Mouse (Mus musculus): ENCODE results near the gene Sost. TPM values are rescaled to one million over a fixed set of nuclear protein-coding genes. Genes with fewer than 3 reads are reported as not detected.

The Sost gene
- polyA plus RNA-seq, 1 experiment = 3.1 TPM

DNA sequence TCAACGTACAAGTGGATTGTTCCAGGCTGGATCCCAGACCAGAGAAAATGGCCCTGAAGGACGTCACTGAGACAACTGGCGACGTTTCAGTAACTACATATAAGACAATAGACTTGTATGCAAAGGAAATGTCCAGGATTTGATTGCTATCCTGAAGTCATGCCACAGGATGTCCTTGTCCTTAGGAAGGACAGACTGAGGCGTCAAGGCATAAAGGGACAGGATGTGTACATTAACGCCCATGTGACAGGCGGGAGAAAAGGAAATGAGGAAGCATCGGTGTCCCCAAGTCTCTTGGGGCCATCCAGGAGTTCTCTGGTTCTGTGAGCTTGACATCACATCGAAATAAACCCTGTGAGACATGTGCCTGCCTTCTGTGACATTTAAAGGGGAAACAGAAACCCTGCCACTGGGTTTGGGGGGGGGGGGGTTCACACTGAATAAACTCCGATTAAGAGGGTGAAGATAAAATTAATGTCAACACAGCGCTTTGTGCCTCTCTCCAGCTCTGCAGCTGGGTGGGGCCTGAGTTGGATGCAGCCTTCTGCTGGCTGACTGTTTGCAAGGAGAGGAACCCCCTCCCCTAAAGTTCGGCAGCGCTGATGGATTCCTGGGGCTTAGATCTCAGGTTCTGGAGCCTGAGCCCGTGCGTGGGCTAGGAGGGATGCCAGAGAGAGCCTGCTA lies 42.3 kb upstream of the Sost start:
- Histone ChIP-seq H3K27ac (ENCODE audit: control insufficient read depth, insufficient read depth, low read length) (no peak overlapping the region), H3K36me3 (ENCODE audit: control insufficient read depth, insufficient read depth, low read length) (no peaks in the 10 kb centered on the region), H3K4me1 (replicated peaks; ENCODE audit: control insufficient read depth, insufficient read depth, low read length) (no peaks in the 10 kb centered on the region), H3K27me3 (ENCODE audit: control insufficient read depth, insufficient read depth, low read length) (no peaks in the 10 kb centered on the region), H3K4me3 (ENCODE audit: control insufficient read depth, insufficient read depth, low read length) (no peak overlapping the region)
- no peak for TF ChIP-seq POLR2A (IDR thresholded peaks at IDR 0.05; ENCODE audit: control insufficient read depth, extremely low read depth, insufficient read depth, low read length, poor library complexity)
- TF ChIP-seq CTCF (IDR thresholded peaks at IDR 0.05; ENCODE audit: borderline replicate concordance, control insufficient read depth, extremely low read depth, insufficient read depth, low read length, poor library complexity) = no peak
- no peak for DNase-seq
- 74% methylated on average over 15 of the region's 15 CpGs for WGBS

GRCm38 (mm10) chr11:102008372-102008771 lies 41.6 kb upstream of the Sost start:
- H3K27me3 ChIP-seq (ENCODE audit: control insufficient read depth, insufficient read depth, low read length) = no peaks in the 10 kb centered on the region
- 87% methylated on average over 8 of the region's 8 CpGs for WGBS
- no peaks in the 10 kb centered on the region for H3K36me3 ChIP-seq (ENCODE audit: control insufficient read depth, insufficient read depth, low read length)
- no peak overlapping the region for H3K4me3 ChIP-seq (ENCODE audit: control insufficient read depth, insufficient read depth, low read length)
- no peak overlapping the region for H3K27ac ChIP-seq (ENCODE audit: control insufficient read depth, insufficient read depth, low read length)
- TF ChIP-seq POLR2A (IDR thresholded peaks at IDR 0.05; ENCODE audit: control insufficient read depth, extremely low read depth, insufficient read depth, low read length, poor library complexity) (no peak), CTCF (IDR thresholded peaks at IDR 0.05; ENCODE audit: borderline replicate concordance, control insufficient read depth, extremely low read depth, insufficient read depth, low read length, poor library complexity) (no peak)
- DNase-seq = no peak
- no peaks in the 10 kb centered on the region for H3K4me1 ChIP-seq (replicated peaks; ENCODE audit: control insufficient read depth, insufficient read depth, low read length)

GRCm38 (mm10) chr11:102006688-102007087 lies 39.9 kb upstream of the Sost start:
- TF ChIP-seq CTCF (IDR thresholded peaks at IDR 0.05; ENCODE audit: borderline replicate concordance, control insufficient read depth, extremely low read depth, insufficient read depth, low read length, poor library complexity) = no peak
- TF ChIP-seq POLR2A (IDR thresholded peaks at IDR 0.05; ENCODE audit: control insufficient read depth, extremely low read depth, insufficient read depth, low read length, poor library complexity) = no peak
- Histone ChIP-seq H3K27me3 (ENCODE audit: control insufficient read depth, insufficient read depth, low read length) (no peaks in the 10 kb centered on the region), H3K27ac (ENCODE audit: control insufficient read depth, insufficient read depth, low read length) (no peak overlapping the region), H3K36me3 (ENCODE audit: control insufficient read depth, insufficient read depth, low read length) (no peaks in the 10 kb centered on the region), H3K4me3 (ENCODE audit: control insufficient read depth, insufficient read depth, low read length) (no peak overlapping the region), H3K4me1 (replicated peaks; ENCODE audit: control insufficient read depth, insufficient read depth, low read length) (no peaks in the 10 kb centered on the region)
- no peak for DNase-seq
- WGBS = 91% methylated on average over 5 of the region's 5 CpGs

DNA sequence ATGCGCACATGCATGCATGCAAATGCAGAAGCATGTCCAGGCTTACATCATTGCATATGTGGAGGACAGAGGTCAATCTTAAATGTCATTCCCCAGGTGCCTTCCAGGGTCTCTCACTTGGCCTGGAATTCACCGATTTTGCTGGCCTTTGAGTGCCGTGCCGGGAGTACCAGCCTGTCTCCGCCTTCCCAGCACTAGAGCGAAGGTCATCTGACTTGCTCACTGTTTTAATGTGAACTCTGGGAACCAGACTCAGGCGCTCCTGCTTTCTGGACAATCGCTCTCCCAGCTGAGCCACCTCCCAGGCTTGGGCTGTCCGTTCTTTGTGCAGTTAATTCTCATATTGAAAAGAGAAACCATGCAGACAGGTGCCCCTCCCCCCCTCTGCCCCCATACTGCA lies 39.5 kb upstream of the Sost start:
- DNase-seq = no peak
- no peak for TF ChIP-seq POLR2A (IDR thresholded peaks at IDR 0.05; ENCODE audit: control insufficient read depth, extremely low read depth, insufficient read depth, low read length, poor library complexity)
- no peak for TF ChIP-seq CTCF (IDR thresholded peaks at IDR 0.05; ENCODE audit: borderline replicate concordance, control insufficient read depth, extremely low read depth, insufficient read depth, low read length, poor library complexity)
- no peaks in the 10 kb centered on the region for H3K27me3 ChIP-seq (ENCODE audit: control insufficient read depth, insufficient read depth, low read length)
- H3K4me1 ChIP-seq (replicated peaks; ENCODE audit: control insufficient read depth, insufficient read depth, low read length) = no peaks in the 10 kb centered on the region
- H3K4me3 ChIP-seq (ENCODE audit: control insufficient read depth, insufficient read depth, low read length) = no peak overlapping the region
- no peaks in the 10 kb centered on the region for H3K36me3 ChIP-seq (ENCODE audit: control insufficient read depth, insufficient read depth, low read length)
- WGBS = 93% methylated on average over 9 of the region's 9 CpGs
- H3K27ac ChIP-seq (ENCODE audit: control insufficient read depth, insufficient read depth, low read length) = no peak overlapping the region

- no peaks in the 10 kb centered on the region for H3K36me3 ChIP-seq (ENCODE audit: control insufficient read depth, insufficient read depth, low read length)
- no peak overlapping the region for H3K27ac ChIP-seq (ENCODE audit: control insufficient read depth, insufficient read depth, low read length)
- no peaks in the 10 kb centered on the region for H3K27me3 ChIP-seq (ENCODE audit: control insufficient read depth, insufficient read depth, low read length)
- no peak for TF ChIP-seq CTCF (IDR thresholded peaks at IDR 0.05; ENCODE audit: borderline replicate concordance, control insufficient read depth, extremely low read depth, insufficient read depth, low read length, poor library complexity)
- TF ChIP-seq POLR2A (IDR thresholded peaks at IDR 0.05; ENCODE audit: control insufficient read depth, extremely low read depth, insufficient read depth, low read length, poor library complexity) = no peak
- no peak for DNase-seq
- no peak overlapping the region for H3K4me3 ChIP-seq (ENCODE audit: control insufficient read depth, insufficient read depth, low read length)
- H3K4me1 ChIP-seq (replicated peaks; ENCODE audit: control insufficient read depth, insufficient read depth, low read length) = no peaks in the 10 kb centered on the region
- 95% methylated on average over 8 of the region's 8 CpGs for WGBS
Measured at GRCm38 (mm10) chr11:102004251-102004650, 37.4 kb upstream of the Sost start.

DNA sequence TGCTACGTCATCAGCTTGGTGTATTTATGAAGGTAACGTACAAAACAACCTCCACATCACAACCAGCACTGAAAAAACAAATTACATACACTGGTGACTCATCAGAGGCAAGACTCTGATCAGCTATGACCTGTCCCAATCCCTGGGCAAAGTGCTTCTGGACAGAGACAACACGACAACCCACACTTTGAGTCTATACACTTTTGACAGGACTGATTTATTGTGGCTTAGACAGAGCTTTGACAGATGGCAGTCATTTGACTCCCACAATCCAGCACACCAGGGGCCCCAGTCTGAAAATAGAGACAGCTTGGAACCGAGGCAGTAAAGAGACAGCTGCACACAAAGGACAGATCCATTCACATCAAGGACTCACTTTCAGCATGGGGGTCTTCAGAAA lies 32.7 kb upstream of the Sost start:
- 71% methylated on average over 4 of the region's 4 CpGs for WGBS

DNA sequence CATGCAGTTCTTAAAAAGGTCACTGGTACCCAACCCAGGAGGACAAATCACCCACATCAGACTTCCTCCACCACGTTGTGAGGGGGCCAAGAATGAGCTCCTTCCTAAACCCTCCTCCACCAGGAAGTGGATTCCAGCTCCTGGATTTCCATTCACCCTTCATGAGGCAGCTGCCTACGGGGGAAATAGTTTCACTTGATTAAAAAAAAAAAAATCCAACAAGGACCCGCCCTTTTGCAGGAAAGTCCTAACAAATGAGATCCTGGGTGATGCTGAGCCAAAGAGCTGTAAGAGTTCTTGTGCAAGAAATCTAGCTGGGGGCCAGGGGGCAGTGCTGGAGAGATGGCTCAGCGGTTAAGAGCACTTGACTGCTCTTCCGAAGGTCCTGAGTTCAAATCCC lies 31.4 kb upstream of the Sost start:
- WGBS = 56% methylated on average over 5 of the region's 5 CpGs
- Histone ChIP-seq H3K4me3 (ENCODE audit: control insufficient read depth, insufficient read depth, low read length) (no peak overlapping the region), H3K36me3 (ENCODE audit: control insufficient read depth, insufficient read depth, low read length) (no peaks in the 10 kb centered on the region), H3K27me3 (ENCODE audit: control insufficient read depth, insufficient read depth, low read length) (no peaks in the 10 kb centered on the region), H3K4me1 (replicated peaks; ENCODE audit: control insufficient read depth, insufficient read depth, low read length) (no peaks in the 10 kb centered on the region), H3K27ac (ENCODE audit: control insufficient read depth, insufficient read depth, low read length) (no peak overlapping the region)
- DNase-seq = no peak
- TF ChIP-seq CTCF (IDR thresholded peaks at IDR 0.05; ENCODE audit: borderline replicate concordance, control insufficient read depth, extremely low read depth, insufficient read depth, low read length, poor library complexity) = no peak
- no peak for TF ChIP-seq POLR2A (IDR thresholded peaks at IDR 0.05; ENCODE audit: control insufficient read depth, extremely low read depth, insufficient read depth, low read length, poor library complexity)

More for the DNA sequence above, 32.7 kb upstream of the Sost start:
- Histone ChIP-seq H3K36me3 (ENCODE audit: control insufficient read depth, insufficient read depth, low read length) (no peaks in the 10 kb centered on the region), H3K27me3 (ENCODE audit: control insufficient read depth, insufficient read depth, low read length) (no peaks in the 10 kb centered on the region), H3K4me3 (ENCODE audit: control insufficient read depth, insufficient read depth, low read length) (no peak overlapping the region), H3K27ac (ENCODE audit: control insufficient read depth, insufficient read depth, low read length) (no peak overlapping the region), H3K4me1 (replicated peaks; ENCODE audit: control insufficient read depth, insufficient read depth, low read length) (no peaks in the 10 kb centered on the region)
- TF ChIP-seq CTCF (IDR thresholded peaks at IDR 0.05; ENCODE audit: borderline replicate concordance, control insufficient read depth, extremely low read depth, insufficient read depth, low read length, poor library complexity) (no peak), POLR2A (IDR thresholded peaks at IDR 0.05; ENCODE audit: control insufficient read depth, extremely low read depth, insufficient read depth, low read length, poor library complexity) (no peak)
- DNase-seq = no peak

All from thymus, adult 2 months (tissue).